Mouse (Mus musculus) heart, adult 2 months (tissue): ENCODE measurements around the gene Ddx23. TPM values are rescaled to one million over a fixed set of nuclear protein-coding genes. Genes with fewer than 3 reads are reported as not detected.
A peak's percentile ranks its signal among the peaks of the same experiment; 100 is the strongest.

Source experiments
- DNase-seq, 2 experiments: peaks; one replicate each; pipeline ENCODE4 v3.0.0; 2021
- H3K27ac ChIP-seq: fragments of 200-600 bp; 2 replicates; pipeline ENCODE4 v1.8.1; 2022
- H3K27me3 ChIP-seq: fragments of 200-500 bp; 2 replicates; pipeline ENCODE4 v1.6.1; 2012; ENCODE audit warnings: mild to moderate bottlenecking, low read length, inconsistent platforms, mixed read lengths; ENCODE audit not compliant: control insufficient read depth, insufficient read depth
- H3K36me3 ChIP-seq: fragments of 200-500 bp; 2 replicates; pipeline ENCODE4 v1.6.1; 2012; ENCODE audit warnings: low read length, inconsistent platforms; ENCODE audit not compliant: control insufficient read depth, insufficient read depth
- H3K4me1 ChIP-seq: fragments of 200-500 bp; 2 replicates; pipeline ENCODE4 v1.6.1; 2011; ENCODE audit warnings: low read length; ENCODE audit not compliant: control insufficient read depth, insufficient read depth
- H3K4me3 ChIP-seq: fragments of 200-600 bp; 2 replicates; pipeline ENCODE4 v1.8.1; 2022
- H3K79me2 ChIP-seq: fragments of 200-500 bp; replicated peaks from 2 replicates; pipeline ENCODE4 v1.6.1; 2012; ENCODE audit warnings: mild to moderate bottlenecking, inconsistent platforms, low read length, moderate library complexity, mixed read lengths; ENCODE audit not compliant: control insufficient read depth, insufficient read depth
- H3K9ac ChIP-seq: fragments of 200-500 bp; 2 replicates; pipeline ENCODE4 v1.6.1; 2012; ENCODE audit warnings: low read depth, mild to moderate bottlenecking, control low read depth, inconsistent platforms, low read length, mixed read lengths
- CTCF ChIP-seq: fragments of 200-600 bp; IDR thresholded peaks from 2 replicates; pipeline ENCODE4 v1.8.1; 2022; ENCODE audit warnings: antibody characterized with exemption, mild to moderate bottlenecking, moderate library complexity
- EP300 ChIP-seq: fragments of 200-500 bp; IDR thresholded peaks from 2 replicates; pipeline ENCODE4 v1.6.1; 2011; ENCODE audit warnings: low read depth, low read length, control low read depth; ENCODE audit not compliant: insufficient read depth
- POLR2A ChIP-seq: fragments of 200-500 bp; IDR thresholded peaks from 2 replicates; pipeline ENCODE4 v1.6.1; 2011; ENCODE audit warnings: mild to moderate bottlenecking, low read depth, low read length, control low read depth; ENCODE audit not compliant: insufficient read depth
- WGBS: fragments of 180-500 bp; shearing (Covaris S2); methylation state at CpG from one replicate; pipeline ENCODE4 v1.1.7; 2018; 5-methylcytosine and 5-hydroxymethylcytosine counted together
- intact Hi-C: fragments of 180-260 bp; cut with DNase I; formaldehyde crosslinking; loops from one replicate; pipeline ENCODE4 v1.15.1; 2025
- polyA plus RNA-seq: library from polyadenylated mRNA; depleted of rRNA; stranded (reverse); fragments of >200 nt; gene quantifications from 2 replicates; pipeline ENCODE4 v1.2.3, GENCODE M21; 2012
- total RNA-seq, 2 experiments: library from RNA; stranded (reverse); gene quantifications; 2 replicates each; pipeline ENCODE4 v1.2.3; 2021

Gene Ddx23
- total and polyA plus RNA-seq, 3 experiments, result 18.9 to 55.4 (median 47.9) TPM

DNA sequence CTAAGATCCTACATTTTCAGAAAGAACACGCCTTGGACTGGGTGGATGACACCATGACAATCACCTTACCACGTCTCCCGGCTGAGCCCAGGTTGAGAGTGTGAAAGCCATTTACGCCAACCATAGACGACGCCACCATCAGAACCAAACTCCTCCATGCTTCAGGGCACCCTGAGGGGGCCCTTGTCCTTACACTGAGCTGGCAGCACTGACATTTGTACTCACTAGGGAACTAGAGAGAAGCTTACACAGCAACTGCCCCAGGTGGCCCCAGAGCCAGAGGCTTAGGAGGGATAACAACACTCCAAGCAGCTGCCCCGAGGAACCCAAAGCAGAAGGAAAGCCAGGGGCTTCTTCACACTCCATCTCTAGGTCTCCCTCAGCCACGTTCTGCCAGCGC, 56.0 kb downstream of the Ddx23 start:
- Histone ChIP-seq H3K79me2 (peaks cover 9% of the 10 kb centered on the region), H3K9ac (peak overlapping the region; percentile 76), H3K4me3 (peak overlapping the region; percentile 49), H3K4me1 (peaks cover 9% of the 10 kb centered on the region), H3K27ac (peak overlapping the region; percentile 89), H3K36me3 (peaks cover 3% of the 10 kb centered on the region), H3K27me3 (no peaks in the 10 kb centered on the region)
- intact Hi-C loops, result no loop called here
- peak in 1 of 2 experiments; percentile 39 for DNase-seq
- no peak for TF ChIP-seq CTCF
- no peak for TF ChIP-seq POLR2A
- TF ChIP-seq EP300, result no peak
- 43% methylated on average over 9 of the region's 9 CpGs for WGBS

DNA sequence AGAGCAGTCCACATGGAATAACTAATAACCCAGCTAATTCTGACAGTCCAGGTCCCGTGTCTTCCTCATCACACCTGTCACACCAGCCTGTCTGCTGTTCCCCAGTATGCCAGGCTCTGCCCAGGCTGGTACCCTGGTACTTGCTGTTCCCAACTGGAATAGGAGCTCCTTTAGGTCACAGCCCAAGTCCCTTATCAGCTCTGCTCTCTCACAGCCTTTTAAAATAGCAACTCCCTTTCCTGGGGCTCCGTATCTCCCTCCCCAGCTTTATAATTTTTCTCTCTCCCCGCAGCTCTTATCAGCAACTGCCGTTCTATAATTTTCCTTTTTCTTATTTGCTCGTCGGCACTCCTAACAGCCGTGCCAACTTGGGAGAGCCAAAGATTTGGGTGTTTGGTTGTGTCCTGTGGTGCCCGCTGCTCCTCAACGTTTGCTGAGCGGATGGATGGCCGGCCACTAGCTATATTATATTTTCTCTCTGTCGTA, 56.6 kb downstream of the Ddx23 start:
- peak overlapping the region; percentile 49 for H3K4me3 ChIP-seq
- intact Hi-C loops, result no loop called here
- DNase-seq, result peak; percentile 41 to 75
- peak overlapping the region; percentile 76 for H3K9ac ChIP-seq
- TF ChIP-seq EP300 (peak; percentile 94), CTCF (no peak), POLR2A (peak; percentile 83)
- peaks cover 9% of the 10 kb centered on the region for H3K4me1 ChIP-seq
- WGBS, result 21% methylated on average over 12 of the region's 12 CpGs
- peaks cover 3% of the 10 kb centered on the region for H3K36me3 ChIP-seq
- H3K27me3 ChIP-seq, result no peaks in the 10 kb centered on the region
- H3K79me2 ChIP-seq, result peaks cover 10% of the 10 kb centered on the region
- H3K27ac ChIP-seq, result peak overlapping the region; percentile 89

DNA sequence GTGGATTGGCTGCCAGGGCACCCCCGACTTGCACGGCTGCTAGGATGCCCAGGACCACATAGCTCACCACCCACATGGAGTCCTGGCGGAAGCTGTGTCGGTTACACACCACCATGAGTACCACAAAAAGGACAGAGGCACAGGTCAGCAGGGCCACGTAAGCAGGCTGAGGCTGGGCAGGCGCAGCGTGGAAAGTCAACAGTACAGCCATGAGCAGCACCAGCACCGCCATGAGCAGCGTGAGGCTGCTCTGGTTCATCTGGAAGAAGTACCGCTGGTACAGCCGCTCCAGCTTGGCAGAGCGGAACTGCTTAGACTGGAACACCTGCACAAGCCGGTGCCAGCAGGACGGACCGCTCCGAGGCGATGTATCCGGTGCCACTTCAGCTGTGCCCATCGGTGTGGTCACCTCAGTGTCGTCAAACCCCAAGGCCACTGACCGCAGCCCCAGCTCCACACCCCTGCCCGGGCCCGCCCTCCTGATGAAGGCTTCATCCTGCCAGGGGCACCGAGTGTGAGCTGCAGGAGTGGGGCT, 58.6 kb downstream of the Ddx23 start:
- H3K4me3 ChIP-seq, result peak overlapping the region; percentile 45
- H3K79me2 ChIP-seq, result peaks cover 10% of the 10 kb centered on the region
- H3K27me3 ChIP-seq, result no peaks in the 10 kb centered on the region
- peak overlapping the region; percentile 68 for H3K9ac ChIP-seq
- WGBS, result 62% methylated on average over 24 of the region's 24 CpGs
- H3K27ac ChIP-seq, result peak overlapping the region; percentile 89
- H3K4me1 ChIP-seq, result peaks cover 9% of the 10 kb centered on the region
- peak; percentile 45 to 53 for DNase-seq
- intact Hi-C loops, result no loop called here
- TF ChIP-seq POLR2A (no peak), CTCF (no peak), EP300 (no peak)
- peaks cover 5% of the 10 kb centered on the region for H3K36me3 ChIP-seq

DNA sequence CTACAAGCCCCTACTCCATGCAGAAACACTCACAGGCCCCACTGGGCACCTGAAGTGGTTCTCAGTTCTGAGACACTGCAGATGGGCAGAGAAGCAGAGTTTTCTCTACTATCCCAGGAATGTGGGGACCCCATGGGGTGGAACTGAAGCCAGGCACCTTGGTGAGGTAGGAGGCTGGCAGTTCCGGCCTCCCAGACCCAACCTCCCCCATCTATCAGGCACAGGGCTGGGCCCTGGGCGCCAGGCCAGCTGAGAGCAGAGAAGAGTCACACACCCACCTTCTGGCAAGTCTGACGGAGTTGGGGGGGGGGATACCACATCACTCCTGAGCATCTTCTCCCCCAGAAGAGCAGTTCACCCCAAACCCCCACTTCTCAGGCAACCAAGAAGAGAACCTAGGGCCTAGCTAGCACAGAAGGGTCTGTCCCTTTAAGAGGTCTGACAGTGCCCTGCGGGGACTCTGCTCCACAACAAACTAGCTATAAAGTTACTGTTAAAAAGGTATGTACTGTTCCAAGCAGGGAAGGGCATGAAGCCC, 59.7 kb downstream of the Ddx23 start:
- peak overlapping the region; percentile 45 for H3K4me3 ChIP-seq
- intact Hi-C loops, result no loop called here
- 14% methylated on average over 4 of the region's 4 CpGs for WGBS
- peak; percentile 66 to 67 for DNase-seq
- peaks cover 5% of the 10 kb centered on the region for H3K36me3 ChIP-seq
- TF ChIP-seq CTCF, result no peak
- TF ChIP-seq POLR2A, result no peak
- TF ChIP-seq EP300, result no peak
- H3K9ac ChIP-seq, result peak overlapping the region; percentile 68
- peaks cover 9% of the 10 kb centered on the region for H3K79me2 ChIP-seq
- peak overlapping the region; percentile 89 for H3K27ac ChIP-seq
- no peaks in the 10 kb centered on the region for H3K27me3 ChIP-seq
- peaks cover 9% of the 10 kb centered on the region for H3K4me1 ChIP-seq

DNA sequence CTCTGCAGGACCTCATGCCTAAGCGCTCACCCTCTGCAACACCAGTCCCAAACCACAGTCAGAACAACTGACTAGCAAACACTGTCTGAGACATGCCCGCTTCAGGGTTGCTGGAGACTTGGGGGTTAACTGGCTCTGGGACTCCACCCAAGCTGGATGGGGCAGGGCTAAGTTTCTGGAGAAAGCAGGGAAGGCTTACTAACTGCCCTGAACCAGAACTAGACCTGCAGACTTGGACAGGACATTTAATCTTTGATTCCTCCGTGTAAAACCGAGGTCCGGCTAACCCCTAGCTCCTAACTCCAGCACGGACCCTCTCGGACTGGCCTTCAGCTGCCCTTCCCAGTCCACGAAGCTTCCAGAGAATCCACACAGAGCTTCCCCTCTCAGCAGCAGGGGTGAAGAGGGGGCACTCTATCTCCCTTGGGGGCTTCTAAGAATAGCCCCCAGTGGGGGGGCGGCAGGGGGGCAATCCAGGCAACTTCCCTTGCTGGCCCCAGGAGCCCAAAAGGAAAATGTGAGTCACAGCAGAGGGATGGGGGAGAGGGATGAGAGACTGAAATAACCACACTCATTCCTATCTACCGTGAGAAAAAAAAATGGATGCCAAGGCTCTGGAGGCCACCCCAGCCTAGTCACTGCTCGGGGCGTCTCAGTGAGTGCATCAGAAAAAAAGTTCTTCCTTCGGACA, 60.4 kb downstream of the Ddx23 start:
- TF ChIP-seq EP300, result 0 out of 2 replicates have a peak, but pooled peaks have one; percentile 29
- TF ChIP-seq CTCF, result no peak
- TF ChIP-seq POLR2A, result peak; percentile 76
- Histone ChIP-seq H3K9ac (peak overlapping the region; percentile 71), H3K27ac (peak overlapping the region; percentile 89), H3K4me3 (peak overlapping the region; percentile 45), H3K36me3 (peaks cover 5% of the 10 kb centered on the region), H3K4me1 (peaks cover 9% of the 10 kb centered on the region), H3K27me3 (no peaks in the 10 kb centered on the region), H3K79me2 (peaks cover 9% of the 10 kb centered on the region)
- intact Hi-C loops, result no loop called here
- DNase-seq, result peak; percentile 75 to 84
- WGBS, result 11% methylated on average over 13 of the region's 13 CpGs
